Mouse (Mus musculus) brown adipose tissue, adult 24 weeks (tissue): Measurements from ENCODE around the gene Fntb. TPM values are rescaled to one million over a fixed set of nuclear protein-coding genes. Genes with fewer than 3 reads are reported as not detected.
"Not testable (repeated sequence)": the region's sequence is repeated elsewhere in the genome, so short reads cannot be mapped to it uniquely, and the experiment has no call there.

Experiments used
- H3K27ac ChIP-seq: fragments of 200-500 bp; replicated peaks from 2 replicates; pipeline ENCODE4 v1.5.1; 2012; ENCODE audit warnings: low read depth, mild to moderate bottlenecking, low read length
- H3K4me1 ChIP-seq: fragments of 200-500 bp; 2 replicates; pipeline ENCODE4 v1.6.1; 2012; ENCODE audit warnings: low read length, mixed read lengths; ENCODE audit not compliant: control insufficient read depth, insufficient read depth, insufficient read length
- H3K4me3 ChIP-seq: fragments of 200-500 bp; 2 replicates; pipeline ENCODE4 v1.5.1; 2012; ENCODE audit warnings: low read depth, mild to moderate bottlenecking, low read length, moderate library complexity; ENCODE audit not compliant: insufficient read depth
- polyA plus RNA-seq: library from polyadenylated mRNA; stranded (reverse); fragments of >200 nt; gene quantifications from 2 replicates; pipeline ENCODE4 v1.2.4, GENCODE M21; 2012; ENCODE audit not compliant: missing spikeins, insufficient read depth, insufficient read length

Gene Fntb
- polyA plus RNA-seq, 1 experiment: 20.7 TPM

GRCm38 (mm10) chr12:76837844-76838650 is 72.7 kb downstream of the Fntb start:
- H3K4me1 ChIP-seq: no peaks in the 10 kb centered on the region
- H3K4me3 ChIP-seq: peak overlapping the region; percentile 89
- H3K27ac ChIP-seq: peak overlapping the region; percentile 65

- Histone ChIP-seq H3K4me1 (no peaks in the 10 kb centered on the region), H3K4me3 (no peak overlapping the region), H3K27ac (no peak overlapping the region)
These were observed 73.9 kb downstream of the Fntb start for GRCm38 (mm10) chr12:76839298-76839697.

- Histone ChIP-seq H3K27ac (no peak overlapping the region), H3K4me1 (no peaks in the 10 kb centered on the region), H3K4me3 (no peak overlapping the region)
These were observed 74.7 kb downstream of the Fntb start for GRCm38 (mm10) chr12:76840081-76840480.

- Histone ChIP-seq H3K4me1 (no peaks in the 10 kb centered on the region), H3K4me3 (no peak overlapping the region), H3K27ac (no peak overlapping the region)
These were observed 79.1 kb downstream of the Fntb start for GRCm38 (mm10) chr12:76844346-76845061.

GRCm38 (mm10) chr12:76852419-76852818 is 87.0 kb downstream of the Fntb start:
- H3K4me1 ChIP-seq: no peaks in the 10 kb centered on the region
- H3K27ac ChIP-seq: no peak overlapping the region
- H3K4me3 ChIP-seq: no peak overlapping the region

- H3K4me1 ChIP-seq: no peaks in the 10 kb centered on the region
- no peak overlapping the region for H3K27ac ChIP-seq
- no peak overlapping the region for H3K4me3 ChIP-seq
These were observed 88.2 kb downstream of the Fntb start for GRCm38 (mm10) chr12:76853378-76854142.

- H3K4me1 ChIP-seq: no peaks in the 10 kb centered on the region
- no peak overlapping the region for H3K27ac ChIP-seq
- no peak overlapping the region for H3K4me3 ChIP-seq
These were observed 91.7 kb downstream of the Fntb start for GRCm38 (mm10) chr12:76857087-76857486.

- not testable (repeated sequence) for H3K4me1 ChIP-seq, H3K27ac ChIP-seq, H3K4me3 ChIP-seq
These were observed 93.4 kb downstream of the Fntb start for GRCm38 (mm10) chr12:76858788-76859187.

- Histone ChIP-seq H3K4me3 (no peak overlapping the region), H3K4me1 (peaks cover 11% of the 10 kb centered on the region)
These were observed 98.3 kb downstream of the Fntb start for GRCm38 (mm10) chr12:76863651-76864050.

GRCm38 (mm10) chr12:76865266-76865665 is 99.9 kb downstream of the Fntb start:
- H3K4me1 ChIP-seq: peaks cover 11% of the 10 kb centered on the region
- no peak overlapping the region for H3K27ac ChIP-seq

More at GRCm38 (mm10) chr12:76863651-76864050, 98.3 kb downstream of the Fntb start:
- H3K27ac ChIP-seq: no peak overlapping the region

GRCm38 (mm10) chr12:76867586-76868280 is 102.3 kb downstream of the Fntb start:
- Histone ChIP-seq H3K4me1 (peaks cover 11% of the 10 kb centered on the region), H3K4me3 (peak overlapping the region; percentile 37), H3K27ac (peak overlapping the region; percentile 80)

More at GRCm38 (mm10) chr12:76865266-76865665, 99.9 kb downstream of the Fntb start:
- no peak overlapping the region for H3K4me3 ChIP-seq

GRCm38 (mm10) chr12:76868463-76869198 is 103.2 kb downstream of the Fntb start:
- 0 out of 2 replicates have a peak overlapping the region, but pooled peaks have one; percentile 36 for H3K27ac ChIP-seq
- no peak overlapping the region for H3K4me3 ChIP-seq
- H3K4me1 ChIP-seq: peaks cover 11% of the 10 kb centered on the region

GRCm38 (mm10) chr12:76869561-76869960 is 104.2 kb downstream of the Fntb start:
- Histone ChIP-seq H3K4me3 (no peak overlapping the region), H3K27ac (no peak overlapping the region), H3K4me1 (peaks cover 11% of the 10 kb centered on the region)

GRCm38 (mm10) chr12:76872767-76873316 is 107.5 kb downstream of the Fntb start:
- Histone ChIP-seq H3K4me3 (no peak overlapping the region), H3K4me1 (peaks cover under 1% of the 10 kb centered on the region), H3K27ac (no peak overlapping the region)
